Mouse (Mus musculus) neural tube, embryonic 15.5 days (tissue): ENCODE results near the gene Olfr1420. TPM values are rescaled to one million over a fixed set of nuclear protein-coding genes. Genes with fewer than 3 reads are reported as not detected.
"Not testable (repeated sequence)": the region's sequence is repeated elsewhere in the genome, so short reads cannot be mapped to it uniquely, and the experiment has no call there.

Source experiments
- ATAC-seq: fragments of 200-750 bp; cut with Nextera tagmentation; 2 replicates; pipeline ENCODE4 v1.8.0; 2017; ENCODE audit warnings: mild to moderate bottlenecking, moderate TSS enrichment, moderate library complexity; ENCODE audit not compliant: low FRiP score
- H3K27ac ChIP-seq: fragments of 300-500 bp; sonication (generic); replicated peaks from 2 replicates; pipeline ENCODE4 v1.5.1; 2015; ENCODE audit warnings: mild to moderate bottlenecking, inconsistent platforms
- H3K27me3 ChIP-seq: fragments of 300-500 bp; sonication (generic); replicated peaks from 2 replicates; pipeline ENCODE4 v1.6.1; 2015; ENCODE audit warnings: inconsistent platforms
- H3K36me3 ChIP-seq: fragments of 300-500 bp; sonication (generic); 2 replicates; pipeline ENCODE4 v1.6.1; 2015; ENCODE audit warnings: inconsistent platforms
- H3K4me1 ChIP-seq: fragments of 300-500 bp; sonication (generic); 2 replicates; pipeline ENCODE4 v1.6.1; 2015; ENCODE audit warnings: inconsistent platforms
- H3K4me2 ChIP-seq: fragments of 300-500 bp; sonication (generic); 2 replicates; pipeline ENCODE4 v1.6.1; 2015; ENCODE audit warnings: inconsistent platforms, mild to moderate bottlenecking, moderate library complexity
- H3K4me3 ChIP-seq: fragments of 300-500 bp; sonication (generic); replicated peaks from 2 replicates; pipeline ENCODE4 v1.5.1; 2015; ENCODE audit warnings: mild to moderate bottlenecking, inconsistent platforms
- H3K9ac ChIP-seq: fragments of 300-500 bp; sonication (generic); replicated peaks from 2 replicates; pipeline ENCODE4 v1.6.1; 2015; ENCODE audit warnings: mild to moderate bottlenecking, inconsistent platforms
- H3K9me3 ChIP-seq: fragments of 300-500 bp; sonication (generic); replicated peaks from 2 replicates; pipeline ENCODE4 v1.6.1; 2016; ENCODE audit warnings: inconsistent platforms
- WGBS: fragments of 180-500 bp; shearing (Covaris S2); methylation state at CpG from one replicate; pipeline ENCODE4 v1.1.7; 2015; ENCODE audit warnings: mixed read lengths; 5-methylcytosine and 5-hydroxymethylcytosine counted together
- microRNA-seq: library from miRNA; unstranded; fragments of <30 nt; microRNA quantifications from one replicate; pipeline ENCODE4, GENCODE M21; 2017
- polyA plus RNA-seq: library from polyadenylated mRNA; unstranded; fragments of >200 nt; fragmentation: Nextera tagmentation; extraction: Ambion mirVana; gene quantifications from 2 replicates; pipeline ENCODE4 v1.2.1, GENCODE M21; 2015

Gene Olfr1420
- polyA plus RNA-seq, 1 experiment from 2014 or later = not detected

GRCm38 (mm10) chr19:11912037-11912532 lies 25.7 kb downstream of the Olfr1420 start, which contains the start of gene Patl1:
Gene Patl1, plus strand, starts transcription at chr19:11912399.
- H3K4me1 ChIP-seq = peaks cover 28% of the 10 kb centered on the region
- peak; percentile 97 for ATAC-seq
- H3K9me3 ChIP-seq = no peaks in the 10 kb centered on the region
- peak within 1 kb of the TSS; percentile 77 for H3K4me2 ChIP-seq
- H3K27ac ChIP-seq = peak within 1 kb of the TSS; percentile 92
- H3K9ac ChIP-seq = peak within 1 kb of the TSS; percentile 88
- peak within 1 kb of the TSS; percentile 92 for H3K4me3 ChIP-seq
- WGBS = under 1% methylated on average over 46 of the region's 53 CpGs
- no peaks in the 10 kb centered on the region for H3K27me3 ChIP-seq
- H3K36me3 ChIP-seq = 0 out of 2 replicates have a peak, but pooled peaks cover 6% of the 10 kb centered on the region

GRCm38 (mm10) chr19:11912533-11913121 lies 26.3 kb downstream of the Olfr1420 start:
- Histone ChIP-seq H3K9ac (peak overlapping the region; percentile 88), H3K27ac (peak overlapping the region; percentile 92), H3K9me3 (no peaks in the 10 kb centered on the region), H3K4me3 (peak overlapping the region; percentile 92), H3K4me1 (peaks cover 28% of the 10 kb centered on the region), H3K4me2 (peak overlapping the region; percentile 77), H3K36me3 (0 out of 2 replicates have a peak, but pooled peaks cover 6% of the 10 kb centered on the region), H3K27me3 (no peaks in the 10 kb centered on the region)
- under 1% methylated on average over 42 of the region's 54 CpGs for WGBS
- ATAC-seq = peak; percentile 63

GRCm38 (mm10) chr19:11915804-11916203 lies 29.4 kb downstream of the Olfr1420 start:
- Histone ChIP-seq H3K4me3 (no peak overlapping the region), H3K36me3 (peaks cover 20% of the 10 kb centered on the region), H3K27me3 (no peaks in the 10 kb centered on the region), H3K9me3 (no peaks in the 10 kb centered on the region), H3K27ac (no peak overlapping the region), H3K4me1 (peaks cover 25% of the 10 kb centered on the region), H3K4me2 (no peak overlapping the region), H3K9ac (no peak overlapping the region)
- no peak for ATAC-seq
- 32% methylated on average over 2 of the region's 2 CpGs for WGBS

DNA sequence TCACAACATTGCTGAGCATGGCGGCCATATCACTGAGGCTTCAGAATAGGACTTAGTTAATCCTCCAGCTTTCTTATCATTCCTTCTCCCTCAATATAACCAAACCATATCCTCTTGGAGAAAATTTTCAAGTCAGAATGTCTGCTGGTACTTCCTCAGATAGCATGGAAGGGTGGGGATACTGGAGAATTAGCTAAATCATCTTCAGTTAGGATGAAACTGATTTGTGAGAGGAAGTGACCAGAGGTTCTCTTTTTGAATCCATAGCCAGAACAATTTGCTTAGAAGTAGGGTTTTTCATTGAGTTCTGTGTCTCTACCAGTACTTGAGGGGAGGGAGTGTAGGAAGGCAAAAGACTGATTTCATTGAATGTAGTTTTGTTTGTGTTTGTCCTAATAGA lies 35.7 kb downstream of the Olfr1420 start:
- no peak overlapping the region for H3K9ac ChIP-seq
- H3K27me3 ChIP-seq = no peaks in the 10 kb centered on the region
- H3K4me2 ChIP-seq = no peak overlapping the region
- 95% methylated on average over 1 of the region's 1 CpGs for WGBS
- peaks cover 60% of the 10 kb centered on the region for H3K36me3 ChIP-seq
- H3K9me3 ChIP-seq = no peaks in the 10 kb centered on the region
- H3K4me1 ChIP-seq = no peaks in the 10 kb centered on the region
- no peak overlapping the region for H3K4me3 ChIP-seq
- no peak overlapping the region for H3K27ac ChIP-seq
- no peak for ATAC-seq

DNA sequence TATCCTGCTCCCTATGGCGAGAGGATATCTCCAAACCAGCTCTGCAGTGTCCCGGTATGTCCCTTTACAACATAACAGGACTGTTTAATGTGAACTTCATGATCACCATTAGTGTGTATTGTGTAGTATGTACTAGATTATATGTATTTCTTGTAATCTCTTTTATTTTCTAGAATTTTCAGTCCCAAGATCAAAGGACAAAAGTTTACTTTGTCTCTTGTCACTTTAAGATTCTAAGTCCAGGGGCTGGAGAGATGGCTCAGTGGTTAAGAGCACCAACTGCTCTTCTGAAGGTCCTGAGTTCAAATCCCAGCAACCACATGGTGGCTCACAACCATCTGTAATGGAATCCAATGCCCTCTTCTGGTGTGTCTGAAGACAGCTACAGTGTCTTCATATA lies 36.1 kb downstream of the Olfr1420 start:
- H3K4me1 ChIP-seq, ATAC-seq, H3K27ac ChIP-seq, H3K9me3 ChIP-seq, H3K9ac ChIP-seq, H3K4me3 ChIP-seq, H3K27me3 ChIP-seq, H3K4me2 ChIP-seq: not testable (repeated sequence)
- peaks cover 65% of the 10 kb centered on the region for H3K36me3 ChIP-seq
- 98% methylated on average over 2 of the region's 2 CpGs for WGBS

GRCm38 (mm10) chr19:11926380-11926779 lies 40.0 kb downstream of the Olfr1420 start:
- no peaks in the 10 kb centered on the region for H3K9me3 ChIP-seq
- H3K4me2 ChIP-seq = no peak overlapping the region
- 95% methylated on average over 2 of the region's 2 CpGs for WGBS
- H3K4me3 ChIP-seq = no peak overlapping the region
- no peaks in the 10 kb centered on the region for H3K27me3 ChIP-seq
- H3K27ac ChIP-seq = no peak overlapping the region
- no peak overlapping the region for H3K9ac ChIP-seq
- ATAC-seq = no peak
- H3K4me1 ChIP-seq = no peaks in the 10 kb centered on the region
- peaks cover 77% of the 10 kb centered on the region for H3K36me3 ChIP-seq

GRCm38 (mm10) chr19:11928025-11928748 lies 41.8 kb downstream of the Olfr1420 start:
- Histone ChIP-seq H3K9ac (no peak overlapping the region), H3K4me1 (no peaks in the 10 kb centered on the region), H3K4me3 (no peak overlapping the region), H3K4me2 (no peak overlapping the region), H3K9me3 (no peaks in the 10 kb centered on the region), H3K27me3 (no peaks in the 10 kb centered on the region), H3K36me3 (peaks cover 79% of the 10 kb centered on the region), H3K27ac (no peak overlapping the region)
- ATAC-seq = no peak
- 93% methylated on average over 4 of the region's 4 CpGs for WGBS

DNA sequence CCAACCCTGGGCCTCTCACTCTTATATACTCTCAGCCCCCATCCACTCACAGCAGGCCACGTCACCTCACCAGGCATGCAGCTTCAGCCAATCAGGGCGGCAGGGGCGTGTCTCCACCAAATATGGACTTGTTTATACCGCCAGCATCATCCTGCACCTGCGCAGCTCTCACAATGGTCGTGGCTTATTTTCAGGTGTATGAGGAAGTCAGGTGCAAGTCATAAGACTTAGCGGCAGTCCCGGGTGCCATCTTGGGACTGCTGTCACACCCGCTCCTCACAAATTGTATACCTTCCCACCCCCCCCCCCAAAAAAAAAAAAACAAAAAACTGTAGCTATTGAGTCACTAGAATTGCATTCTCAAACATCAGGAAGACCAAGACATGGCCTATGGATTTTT lies 60.1 kb downstream of the Olfr1420 start:
- H3K9ac ChIP-seq, H3K4me3 ChIP-seq, ATAC-seq, H3K27me3 ChIP-seq, H3K4me1 ChIP-seq, H3K27ac ChIP-seq, H3K9me3 ChIP-seq, H3K4me2 ChIP-seq: not testable (repeated sequence)
- 97% methylated on average over 9 of the region's 9 CpGs for WGBS
- H3K36me3 ChIP-seq = peaks cover 35% of the 10 kb centered on the region

Small RNA genes lying within 50 kb of the gene (microRNA-seq; reads per million reads assigned to microRNA genes)
- 5.0 reads per million, percentile 19 among the genes with 10 or more reads in this experiment for gene Mir6994

Other genes starting within 250 kb of the Olfr1420 start
- 0.10 TPM in 1 of 2 replicates, not detected in the other for gene Ms4a3, start 245.7 kb upstream of the Olfr1420 start, polyA plus RNA-seq
- gene Oosp2, start 226.0 kb upstream of the Olfr1420 start, polyA plus RNA-seq = not detected in 2 replicates
- gene Oosp1, start 195.4 kb upstream of the Olfr1420 start, polyA plus RNA-seq = not detected in 2 replicates
- not detected in 2 replicates for gene Oosp3, start 189.5 kb upstream of the Olfr1420 start, polyA plus RNA-seq
- gene Gif, start 139.0 kb upstream of the Olfr1420 start, polyA plus RNA-seq = not detected in 2 replicates
- 43.5 and 48.7 TPM in 2 replicates for gene Mrpl16, start 116.2 kb upstream of the Olfr1420 start, polyA plus RNA-seq
- 12.8 and 14.5 TPM in 2 replicates for gene Stx3, start 67.2 kb upstream of the Olfr1420 start, polyA plus RNA-seq
- gene Olfr1417, start 47.3 kb upstream of the Olfr1420 start, polyA plus RNA-seq = not detected in 2 replicates
- gene Olfr1418, start 25.5 kb upstream of the Olfr1420 start, polyA plus RNA-seq = not detected in 2 replicates
- not detected in 2 replicates for gene Olfr1419, start 11.5 kb upstream of the Olfr1420 start, polyA plus RNA-seq
- 13.3 and 15.2 TPM in 2 replicates for gene Patl1, start 25.8 kb downstream of the Olfr1420 start, polyA plus RNA-seq
- 3.4 and 3.8 TPM in 2 replicates for gene Osbp, start 79.4 kb downstream of the Olfr1420 start, polyA plus RNA-seq
- not detected in 2 replicates for gene Olfr1423, start 154.8 kb downstream of the Olfr1420 start, polyA plus RNA-seq
- not detected in 2 replicates for gene Olfr1424, start 176.1 kb downstream of the Olfr1420 start, polyA plus RNA-seq
- not detected in 2 replicates for gene Olfr1425, start 191.2 kb downstream of the Olfr1420 start, polyA plus RNA-seq
- not detected in 2 replicates for gene Olfr1426, start 205.4 kb downstream of the Olfr1420 start, polyA plus RNA-seq
- not detected in 2 replicates for gene Olfr1427, start 216.8 kb downstream of the Olfr1420 start, polyA plus RNA-seq
- gene Olfr1428, start 229.3 kb downstream of the Olfr1420 start, polyA plus RNA-seq = not detected in 2 replicates
- not detected in 2 replicates for gene Olfr76, start 236.6 kb downstream of the Olfr1420 start, polyA plus RNA-seq